ENCODE assay signal across 23 mouse cellular contexts in the genomic region with DNA sequence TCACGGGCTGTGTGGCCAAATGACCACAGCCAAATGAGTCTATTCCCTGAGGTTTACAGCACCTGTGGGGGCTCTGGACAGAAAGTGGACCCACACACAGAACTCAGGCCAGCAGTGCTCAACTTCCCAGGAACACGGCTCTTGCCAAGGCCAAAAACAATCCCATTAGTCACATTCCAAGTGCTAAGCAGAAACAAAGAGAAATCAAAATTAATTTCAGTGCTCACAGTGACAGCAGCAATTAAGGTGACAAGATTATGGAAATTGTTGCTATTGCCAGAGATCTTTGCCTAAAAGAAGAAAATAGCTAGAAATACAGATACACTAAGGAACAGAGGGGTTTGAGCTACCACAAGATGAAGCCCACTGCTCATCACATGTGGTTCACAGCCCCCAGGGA.
"Had no signal": no experiment of that assay in that cellular context is flagged by ENCODE, and none has a peak within 500 bp of the region (broad histone marks: within the 10 kb centered on the region; RNA-seq: fewer than 3 reads in every experiment).

No protein-coding gene starts in this region.

- H3K9ac ChIP-seq: forebrain, postnatal 0 days; heart, embryonic 12.5 days; hindbrain, embryonic 13.5 days; kidney, embryonic 15.5 days; limb, embryonic 13.5 days; limb, embryonic 15.5 days; liver, embryonic 12.5 days had no signal

- H3K27me3 ChIP-seq: heart, embryonic 12.5 days; hindbrain, embryonic 13.5 days; kidney, embryonic 15.5 days; limb, embryonic 13.5 days; limb, embryonic 15.5 days; liver, embryonic 12.5 days had no signal

- H3K36me3 ChIP-seq: heart, embryonic 10.5 days; heart, embryonic 12.5 days; hindbrain, embryonic 13.5 days; kidney, embryonic 15.5 days; limb, embryonic 13.5 days; limb, embryonic 15.5 days; liver, embryonic 12.5 days had no signal

- H3K4me3 ChIP-seq: heart, embryonic 10.5 days; heart, embryonic 12.5 days; hindbrain, embryonic 13.5 days; kidney, embryonic 15.5 days; left cerebral cortex, adult 2 months; limb, embryonic 13.5 days; limb, embryonic 15.5 days; liver, embryonic 12.5 days had no signal

- ATAC-seq: forebrain, postnatal 0 days; hindbrain, embryonic 16.5 days; intestine, embryonic 16.5 days; liver, embryonic 12.5 days had no signal

- H3K4me1 ChIP-seq: heart, embryonic 10.5 days; heart, embryonic 12.5 days; hindbrain, embryonic 13.5 days; kidney, embryonic 15.5 days; limb, embryonic 13.5 days; limb, embryonic 15.5 days; liver, embryonic 12.5 days had no signal

- H3K9me3 ChIP-seq: heart, embryonic 10.5 days; heart, embryonic 12.5 days; hindbrain, embryonic 13.5 days; kidney, embryonic 15.5 days; limb, embryonic 13.5 days; limb, embryonic 15.5 days; liver, embryonic 12.5 days had no signal

- H3K27ac ChIP-seq: heart, embryonic 10.5 days; hindbrain, embryonic 13.5 days; kidney, embryonic 15.5 days; kidney, postnatal 0 days; left cerebral cortex, adult 2 months; limb, embryonic 13.5 days; limb, embryonic 15.5 days; liver, embryonic 12.5 days had no signal

- DNase-seq: forebrain, postnatal 0 days; gastrocnemius, postnatal 14 days; gastrocnemius, postnatal 36 days; heart, adult 18-20 months; heart, postnatal 14 days; heart, postnatal 36 days; kidney, adult 11 months; kidney, adult 2 months; kidney, adult 9 months; kidney, postnatal 14 days; kidney, postnatal 36 days; left cerebral cortex, postnatal 4 days had no signal

- H3K4me2 ChIP-seq: heart, embryonic 12.5 days; hindbrain, embryonic 13.5 days; kidney, embryonic 15.5 days; limb, embryonic 13.5 days; limb, embryonic 15.5 days; liver, embryonic 12.5 days had no signal
